Mouse (Mus musculus) spleen, postnatal 14 days (tissue): ENCODE results near the gene Gm20422.

ENCODE experiments used
- DNase-seq, 2 experiments: peaks; one replicate each; pipeline ENCODE4 v3.0.0; 2021 to 2022; ENCODE audit warnings: low spot score in 2 of 2

Gene Gm20422

DNA sequence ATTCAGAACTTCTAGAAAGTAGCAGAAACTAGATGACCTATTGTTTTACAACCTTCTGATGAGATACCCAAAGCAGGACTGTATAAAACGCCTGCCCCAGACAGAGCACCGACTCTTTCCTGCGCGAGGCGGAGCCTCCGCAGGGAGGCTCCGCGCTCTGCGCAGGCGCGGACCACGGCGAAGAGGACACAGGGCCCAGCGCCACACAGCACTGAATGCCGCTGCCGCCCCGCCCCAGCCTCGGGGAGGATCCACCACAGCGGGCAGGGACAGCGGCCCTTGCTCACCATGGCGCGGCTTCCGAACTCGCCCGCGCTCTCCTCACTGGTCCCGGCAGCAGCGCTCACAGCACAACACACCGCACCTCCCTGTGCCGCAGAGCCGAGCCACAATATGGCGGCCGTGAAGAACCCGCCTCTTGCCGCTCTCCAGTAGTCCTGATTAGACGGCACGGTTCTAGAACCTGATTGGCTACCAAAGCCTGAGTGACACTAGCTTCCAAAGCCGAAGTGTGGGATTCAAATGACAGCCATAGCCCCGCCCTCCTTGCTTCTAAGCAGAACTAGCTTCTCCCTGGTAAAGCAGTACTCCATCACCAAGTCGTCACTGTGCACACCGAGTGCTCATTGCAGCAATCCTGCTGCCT is at the start of gene Gm20422:
Gene Gm20422, minus strand, starts transcription at position 384 of the 646 bp plus-strand sequence.
- DNase-seq = peak; percentile 70 to 77

DNA sequence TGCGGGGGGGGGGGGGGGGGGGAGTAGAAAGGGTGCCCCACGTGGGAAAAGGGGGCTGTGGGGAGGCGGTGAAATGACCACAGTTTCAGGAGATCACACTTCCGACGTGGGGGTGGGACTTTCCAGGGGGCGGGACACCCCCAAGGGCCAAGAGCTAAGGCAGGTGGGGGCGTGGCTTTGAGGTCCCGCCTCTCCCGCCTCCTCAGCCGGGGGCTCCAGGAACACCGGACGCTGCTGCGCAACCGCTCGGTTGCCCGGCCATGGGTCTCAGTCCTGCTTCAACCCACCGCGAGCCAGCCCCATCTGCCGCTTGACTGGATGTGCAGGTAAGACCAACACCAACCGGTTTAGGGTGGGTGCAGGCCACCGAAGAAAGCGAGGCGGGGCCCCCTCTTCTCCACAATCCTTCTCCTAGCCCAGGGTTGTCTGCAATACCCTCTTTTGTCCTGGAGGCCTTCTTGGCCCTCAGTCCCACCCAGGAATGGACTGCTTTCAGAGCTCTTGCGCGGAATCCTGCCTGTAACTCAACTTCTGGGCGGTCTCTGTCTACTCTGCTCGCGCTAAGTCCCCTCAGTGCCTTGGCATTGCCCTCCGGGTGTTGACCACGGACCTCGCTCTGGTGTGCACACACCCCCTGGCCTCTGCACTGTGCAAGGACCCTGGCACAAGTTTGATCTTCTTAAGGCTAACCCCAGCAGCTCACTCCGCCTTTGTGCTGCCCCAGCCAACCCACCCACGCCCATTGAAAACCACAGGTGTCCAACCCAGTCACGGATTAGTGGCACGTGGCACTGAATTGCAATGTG is 47.9 kb upstream of the Gm20422 start, which contains the start of gene Lpar2:
Gene Lpar2, plus strand, starts transcription at position 44 of the 806 bp plus-strand sequence.
- DNase-seq = peak in 1 of 2 experiments; percentile 38

DNA sequence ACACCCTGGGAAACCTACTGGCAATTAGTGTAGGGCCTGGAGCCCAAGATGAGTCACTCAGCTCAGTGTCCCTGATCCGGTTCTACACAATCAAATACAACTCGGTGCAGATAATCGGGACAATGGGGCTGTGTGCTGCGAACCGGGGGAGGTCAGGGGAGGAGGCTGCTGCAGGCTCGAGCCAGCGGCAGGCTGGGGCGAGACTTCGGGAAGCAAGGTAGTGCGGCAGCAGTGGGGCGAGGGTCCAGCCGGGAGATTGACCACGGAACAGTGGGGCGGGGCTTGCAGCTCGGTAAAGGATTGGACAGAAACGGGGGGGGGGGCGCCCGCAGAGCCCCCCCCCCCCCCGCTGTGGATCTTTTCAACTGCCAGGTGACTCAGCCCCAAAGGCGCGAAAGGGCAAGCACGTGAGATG is 47.3 kb upstream of the Gm20422 start:
- DNase-seq = no peak

DNA sequence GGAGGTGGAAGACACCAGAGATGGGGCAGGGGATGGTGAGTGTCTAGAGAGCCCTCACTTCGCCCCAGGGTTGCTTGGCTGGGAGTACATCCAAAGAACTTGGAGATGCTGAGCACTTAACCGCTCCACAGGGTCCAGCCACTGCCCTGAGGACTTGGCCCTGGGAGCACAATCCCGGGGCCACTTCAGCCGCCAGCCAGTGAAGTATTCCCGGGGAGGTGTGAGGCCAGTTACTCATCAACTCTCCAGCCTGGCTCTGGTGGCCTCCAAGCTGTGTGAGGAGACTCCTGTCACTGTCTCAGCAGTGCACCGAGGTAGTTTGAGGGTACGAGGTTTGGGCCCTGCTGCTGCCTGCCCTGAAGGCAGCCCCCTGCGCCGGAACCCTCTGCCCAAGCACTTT is 45.8 kb upstream of the Gm20422 start:
- no peak for DNase-seq

DNA sequence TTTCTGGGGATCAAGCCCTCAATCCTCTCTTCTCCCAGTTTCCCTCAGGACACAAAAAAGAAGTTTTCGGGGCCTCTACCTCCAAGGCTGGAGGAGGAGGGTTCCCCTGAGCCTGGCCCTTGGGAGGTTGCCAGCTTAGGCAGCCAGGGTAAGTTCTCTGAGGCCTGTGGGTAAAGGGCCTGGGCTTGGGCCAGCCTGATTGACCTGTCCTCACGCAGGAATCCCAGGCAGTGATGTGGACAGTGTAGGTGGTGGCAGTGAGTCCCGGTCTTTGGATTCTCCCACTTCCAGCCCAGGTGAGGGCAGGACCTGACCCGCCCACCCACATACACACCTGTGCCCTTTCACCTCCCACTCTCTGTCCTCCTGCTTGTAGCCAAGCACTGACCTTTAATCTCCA is 40.7 kb upstream of the Gm20422 start:
- DNase-seq = no peak

DNA sequence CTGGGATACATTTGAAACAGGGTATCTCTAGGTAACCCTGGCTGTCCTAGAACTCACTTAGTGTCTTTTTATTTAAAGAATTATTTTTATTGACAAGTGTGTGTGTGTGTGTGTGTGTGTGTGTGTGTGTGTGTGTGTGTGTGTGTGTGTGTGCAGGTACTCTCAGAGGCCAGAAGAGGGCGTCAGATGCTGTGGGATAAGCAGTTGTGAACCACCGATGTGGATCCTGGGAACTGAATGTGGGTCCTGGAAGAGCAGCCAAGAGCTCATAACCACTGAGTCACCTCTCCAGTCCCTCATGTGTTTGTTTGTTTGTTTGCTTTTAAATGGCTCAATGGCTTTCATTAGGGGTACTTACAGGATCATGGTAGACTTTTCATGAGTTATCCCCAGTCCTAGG is 40.2 kb upstream of the Gm20422 start:
- no peak for DNase-seq

DNA sequence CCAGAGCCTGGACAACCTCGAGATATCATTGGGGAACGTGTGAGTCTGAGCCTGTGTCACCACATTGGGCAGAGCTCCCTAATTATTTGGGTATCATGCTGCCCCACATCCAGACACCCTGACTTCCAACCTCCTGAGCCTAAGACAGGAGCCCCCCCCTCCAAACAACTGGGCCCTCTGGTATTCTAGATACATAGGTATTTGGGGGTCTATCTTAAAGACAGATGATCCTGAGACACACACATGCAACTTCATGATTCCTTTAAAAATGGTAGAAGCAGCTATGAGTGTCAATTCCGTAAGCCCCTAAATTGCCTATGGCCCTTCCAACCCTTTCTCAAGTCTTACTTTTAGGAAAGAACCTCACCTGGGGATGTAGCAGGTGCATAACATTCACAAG is 35.1 kb upstream of the Gm20422 start:
- no peak for DNase-seq

DNA sequence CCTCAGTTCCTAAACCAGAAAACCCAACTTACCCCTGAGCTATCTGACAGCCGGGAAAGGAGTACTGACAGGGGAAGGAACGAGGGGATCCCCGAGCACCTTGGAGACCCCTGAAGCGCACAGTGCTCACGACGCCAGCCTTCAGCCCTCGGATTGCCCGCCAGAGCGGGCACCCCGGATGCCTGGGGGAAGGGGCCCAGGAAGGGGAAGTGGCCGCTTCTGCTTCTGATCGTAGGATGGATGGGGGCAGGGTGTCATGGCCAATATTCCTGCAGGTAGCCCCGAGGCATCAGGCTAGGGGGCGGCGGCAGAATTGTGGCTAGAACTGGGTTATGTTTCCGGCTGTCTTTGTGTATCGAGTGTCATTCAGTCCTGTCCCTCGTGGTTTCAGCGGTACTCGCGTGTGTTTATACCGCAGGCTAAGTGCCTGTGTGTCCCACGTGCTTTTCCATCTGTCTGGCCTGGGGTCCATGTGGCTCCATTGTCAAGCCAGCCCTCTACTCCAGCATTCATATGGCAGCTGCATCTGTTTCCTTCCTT is 34.2 kb upstream of the Gm20422 start:
- DNase-seq = peak; percentile 33 to 44

DNA sequence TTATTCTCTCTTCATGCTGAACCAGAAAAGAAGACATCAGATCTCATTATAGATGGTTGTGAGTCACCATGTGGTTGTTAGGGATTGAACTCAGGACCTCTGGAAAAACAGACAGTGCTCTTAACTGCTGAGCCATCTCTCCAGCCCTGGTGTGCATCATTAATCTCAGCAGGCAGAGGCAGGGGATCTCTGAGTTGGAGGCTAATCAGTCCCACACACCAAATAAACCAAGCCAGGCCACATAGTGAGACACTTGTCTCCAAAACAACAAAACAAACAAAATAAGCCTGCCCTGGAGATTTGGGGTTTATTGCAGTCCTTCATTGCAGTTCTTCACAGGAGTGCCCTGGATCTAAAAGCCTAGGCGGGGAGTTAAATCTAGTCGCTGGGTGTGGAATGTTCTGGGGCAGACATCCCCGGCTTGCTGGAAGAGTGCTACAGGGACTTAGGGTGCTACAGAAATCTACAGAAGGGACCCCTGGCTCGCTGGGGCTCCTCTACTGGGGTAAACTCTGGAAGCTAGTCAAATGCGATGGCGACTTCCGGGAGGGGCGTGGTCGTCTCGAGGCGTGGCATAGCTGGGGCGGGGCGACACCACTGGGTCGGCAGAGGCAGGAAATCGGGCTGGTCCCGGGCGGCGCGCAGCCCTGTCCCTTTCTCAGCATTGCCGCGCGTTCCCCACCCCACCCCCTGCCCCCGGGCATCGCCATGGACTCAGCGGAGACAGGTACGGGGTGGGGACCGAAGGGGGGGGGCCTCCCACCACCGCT is 33.6 kb upstream of the Gm20422 start, which contains the start of gene Gmip:
Gene Gmip, plus strand, starts transcription at position 586 of the 770 bp plus-strand sequence.
- DNase-seq = peak; percentile 79 to 85

DNA sequence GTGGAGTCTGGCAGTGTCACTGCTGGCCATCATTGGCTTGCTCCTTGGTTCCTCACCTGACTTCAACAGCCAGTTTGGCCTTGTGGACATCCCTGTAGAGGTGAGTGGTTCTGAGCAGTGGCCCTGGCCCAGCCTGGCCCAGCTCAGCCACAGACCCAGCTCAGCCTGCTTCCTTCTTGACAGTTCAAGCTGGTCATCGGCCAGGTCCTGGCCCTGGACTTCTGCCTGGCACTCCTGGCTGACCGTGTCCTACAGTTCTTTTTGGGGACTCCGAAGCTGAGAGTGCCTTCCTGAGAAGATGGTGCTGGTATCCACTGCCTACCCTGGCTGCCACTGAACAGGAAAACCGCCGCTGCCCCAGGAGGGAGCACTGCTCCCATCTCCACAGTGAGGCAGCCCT is 32.5 kb upstream of the Gm20422 start:
- no peak for DNase-seq

DNA sequence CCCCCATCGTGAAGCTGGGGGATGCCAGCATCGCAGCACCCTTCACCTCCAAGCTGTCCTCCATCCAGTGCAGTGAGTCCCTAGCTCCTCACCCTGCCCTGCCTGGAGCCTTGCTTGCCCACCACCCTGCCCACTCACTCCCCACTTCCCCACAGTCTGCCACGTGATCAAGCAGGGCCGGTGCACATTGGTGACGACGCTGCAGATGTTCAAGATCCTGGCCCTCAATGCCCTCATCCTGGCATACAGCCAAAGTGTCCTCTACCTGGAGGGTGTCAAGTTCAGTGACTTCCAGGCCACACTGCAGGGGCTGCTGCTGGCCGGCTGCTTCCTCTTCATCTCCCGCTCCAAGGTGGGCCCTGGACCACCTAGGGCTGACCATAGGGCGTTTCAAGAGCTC is 30.8 kb upstream of the Gm20422 start:
- DNase-seq = peak in 1 of 2 experiments; percentile 4

DNA sequence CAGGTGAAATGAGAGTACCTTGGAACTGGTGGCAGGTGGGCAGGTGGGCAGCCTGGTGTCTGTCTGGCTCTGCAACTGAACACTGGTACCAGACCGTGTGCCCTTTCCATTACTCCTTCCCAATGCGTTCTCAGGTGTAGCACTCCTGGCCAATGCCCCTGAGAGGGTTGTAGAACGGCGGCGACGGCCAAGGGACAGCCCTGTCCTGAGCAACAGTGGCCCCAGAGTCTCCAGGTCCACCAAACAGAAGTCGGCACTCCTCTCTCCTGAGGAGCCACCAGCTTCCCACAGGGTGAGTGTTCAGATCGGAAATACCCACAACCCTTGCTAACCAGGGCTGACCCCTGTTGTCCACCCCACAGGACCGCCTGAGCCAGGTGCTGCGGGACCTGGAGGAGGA is 30.4 kb upstream of the Gm20422 start:
- peak; percentile 0 to 6 for DNase-seq

DNA sequence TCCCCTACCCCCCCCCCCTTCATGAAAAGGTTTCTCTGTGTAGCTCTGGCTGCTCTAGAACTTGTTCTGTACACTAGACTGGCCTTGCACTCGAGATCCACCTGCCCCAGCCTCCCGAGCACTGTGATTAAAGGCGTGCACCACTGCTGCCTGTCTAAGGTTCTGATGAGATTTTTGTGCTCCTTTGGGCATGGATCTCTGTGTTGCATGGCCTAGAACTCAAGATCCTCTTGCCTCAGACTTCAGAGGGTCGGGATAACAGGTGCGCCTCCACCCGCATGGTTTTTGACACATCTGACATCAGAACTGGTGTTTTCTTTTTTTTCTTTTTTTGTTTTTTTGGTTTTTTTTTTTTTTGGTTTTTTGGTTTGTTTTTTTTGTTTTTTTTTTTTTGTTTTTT is 29.9 kb upstream of the Gm20422 start:
- DNase-seq = peak in 1 of 2 experiments; percentile 1

DNA sequence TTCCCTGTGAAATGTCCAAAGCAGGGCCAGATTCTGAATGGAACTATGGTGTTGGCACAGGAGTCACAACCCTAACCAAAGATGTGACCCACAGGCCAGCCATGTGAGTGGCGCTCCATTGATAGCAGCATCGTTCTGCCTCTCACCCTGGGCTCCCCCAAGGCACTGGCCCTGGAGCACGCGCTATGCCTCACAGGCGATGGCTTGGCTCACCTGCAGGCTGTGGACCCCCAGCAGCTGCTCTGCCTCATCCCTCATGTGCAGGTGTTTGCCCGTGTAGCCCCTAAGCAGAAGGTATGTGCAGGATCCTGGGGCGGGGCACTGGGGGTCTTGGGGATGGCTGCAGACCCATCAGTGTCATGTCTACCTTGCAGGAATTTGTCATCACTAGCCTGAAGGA is 28.7 kb upstream of the Gm20422 start:
- peak; percentile 0 to 3 for DNase-seq

DNA sequence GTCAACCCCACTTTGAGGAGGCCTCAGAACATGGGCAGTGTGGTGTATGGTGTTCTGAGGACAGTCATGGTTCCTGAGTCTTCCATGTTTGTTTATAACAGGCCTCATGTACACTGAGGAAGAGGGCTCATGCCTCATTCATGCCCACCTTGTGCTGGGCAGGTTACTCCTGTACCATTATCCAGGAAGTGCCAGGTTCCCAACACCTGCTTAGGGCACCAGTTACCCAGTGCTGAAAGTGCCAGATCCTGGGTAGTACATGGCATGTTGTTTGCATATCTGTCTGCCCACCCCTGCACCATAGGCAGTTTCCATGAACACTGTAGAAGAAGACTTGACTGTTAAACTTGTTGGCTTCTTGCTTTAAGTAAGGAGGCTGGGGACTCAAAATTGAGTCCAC is 27.5 kb upstream of the Gm20422 start:
- DNase-seq = peak in 1 of 2 experiments; percentile 4

DNA sequence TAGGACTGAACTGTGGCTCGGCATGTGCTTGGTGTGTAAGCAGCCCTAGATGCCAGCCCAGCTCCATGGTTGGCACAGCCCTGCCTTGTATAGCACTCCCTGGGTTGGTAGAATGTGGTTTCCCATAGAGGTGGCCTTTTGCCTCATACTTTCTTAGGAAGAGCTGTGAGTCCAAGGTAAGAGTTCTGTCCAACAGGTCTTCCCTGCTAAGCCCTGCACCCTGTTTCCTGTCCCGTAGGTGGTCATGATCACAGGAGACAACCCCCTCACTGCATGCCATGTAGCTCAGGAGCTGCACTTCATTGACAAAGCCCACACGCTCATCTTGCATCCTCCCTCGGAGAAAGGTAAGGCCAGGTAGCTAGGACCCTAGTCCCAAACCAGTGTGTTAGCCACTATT is 27.1 kb upstream of the Gm20422 start:
- peak; percentile 0 to 1 for DNase-seq

DNA sequence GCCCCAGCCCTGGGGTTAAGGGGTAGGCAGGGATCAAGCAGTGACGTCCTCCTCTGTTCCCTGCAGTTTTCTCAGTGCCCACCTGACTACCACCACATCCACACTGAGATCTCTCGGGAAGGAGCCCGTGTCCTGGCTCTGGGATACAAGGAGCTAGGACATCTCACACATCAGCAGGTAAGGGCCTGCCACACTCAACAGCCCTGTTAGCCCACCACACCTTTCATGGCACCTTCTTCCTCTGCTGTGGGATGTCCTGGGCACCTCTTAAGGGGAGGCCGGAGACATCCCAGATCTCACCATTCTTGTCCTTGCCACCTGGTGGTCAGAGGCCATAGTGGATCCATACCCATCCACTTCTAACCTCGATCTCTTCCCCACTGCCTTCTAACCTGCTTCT is 25.3 kb upstream of the Gm20422 start:
- peak in 1 of 2 experiments; percentile 0 for DNase-seq

DNA sequence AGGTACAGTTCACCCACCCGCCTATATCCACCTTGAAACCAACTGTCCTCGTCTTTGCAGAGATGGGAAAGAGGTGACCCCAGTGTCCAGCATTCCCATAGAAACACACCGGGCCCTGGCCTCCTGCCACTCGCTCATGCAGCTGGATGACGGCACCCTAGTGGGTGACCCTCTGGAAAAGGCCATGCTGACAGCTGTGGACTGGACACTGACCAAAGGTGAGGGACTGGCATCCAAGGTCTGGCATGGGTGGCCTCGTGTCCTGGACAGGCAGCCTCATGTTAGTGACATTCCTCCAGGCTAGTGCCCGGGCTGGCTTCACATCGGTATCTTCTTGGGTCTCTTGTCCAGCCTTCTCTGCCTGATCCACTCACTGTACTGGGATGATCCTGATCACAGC is 24.6 kb upstream of the Gm20422 start:
- peak in 1 of 2 experiments; percentile 0 for DNase-seq

DNA sequence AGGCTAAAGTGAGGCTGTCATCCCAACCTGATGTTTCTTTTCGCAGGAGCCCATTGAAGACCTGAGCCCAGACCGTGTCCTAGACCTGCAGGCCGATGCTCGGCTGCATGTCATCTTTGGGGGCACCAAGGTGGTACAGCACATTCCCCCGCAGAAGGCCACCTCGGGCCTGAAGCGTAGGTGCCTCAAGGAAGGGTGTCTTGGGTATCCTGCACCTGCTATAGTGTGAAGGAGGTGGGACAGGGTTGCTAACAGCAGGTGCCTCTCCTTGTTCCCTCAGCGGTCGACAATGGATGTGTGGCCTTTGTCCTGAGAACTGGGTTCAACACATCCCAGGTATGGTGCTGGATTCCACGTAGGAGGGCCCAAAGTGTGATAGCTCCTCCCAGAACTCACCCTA is 23.0 kb upstream of the Gm20422 start:
- peak in 1 of 2 experiments; percentile 0 for DNase-seq

DNA sequence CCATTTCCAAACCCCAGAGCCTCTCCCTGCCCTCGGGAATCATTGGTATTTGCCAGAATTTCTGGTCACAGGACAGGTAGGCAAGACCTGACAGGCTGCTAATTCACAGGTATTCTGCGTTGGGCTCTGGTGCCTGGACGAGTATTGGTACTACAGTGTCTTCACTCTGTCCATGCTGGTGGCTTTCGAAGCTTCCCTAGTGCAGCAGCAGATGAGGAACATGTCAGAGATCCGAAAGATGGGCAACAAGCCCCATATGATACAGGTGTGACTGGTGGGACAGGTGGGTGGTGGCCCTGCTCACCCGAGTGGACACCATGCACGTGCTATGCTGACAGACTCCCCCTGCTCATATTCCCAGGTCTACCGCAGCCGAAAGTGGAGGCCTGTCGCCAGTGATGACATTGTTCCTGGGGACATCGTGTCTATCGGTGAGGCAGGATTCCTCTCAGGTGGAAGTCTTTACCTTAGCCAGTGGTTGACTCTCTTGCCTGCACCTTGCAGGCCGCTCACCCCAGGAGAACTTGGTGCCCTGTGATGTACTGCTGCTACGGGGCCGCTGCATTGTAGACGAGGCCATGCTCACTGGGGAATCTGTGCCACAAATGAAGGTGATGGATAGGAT is 22.1 kb upstream of the Gm20422 start:
- no peak for DNase-seq

DNA sequence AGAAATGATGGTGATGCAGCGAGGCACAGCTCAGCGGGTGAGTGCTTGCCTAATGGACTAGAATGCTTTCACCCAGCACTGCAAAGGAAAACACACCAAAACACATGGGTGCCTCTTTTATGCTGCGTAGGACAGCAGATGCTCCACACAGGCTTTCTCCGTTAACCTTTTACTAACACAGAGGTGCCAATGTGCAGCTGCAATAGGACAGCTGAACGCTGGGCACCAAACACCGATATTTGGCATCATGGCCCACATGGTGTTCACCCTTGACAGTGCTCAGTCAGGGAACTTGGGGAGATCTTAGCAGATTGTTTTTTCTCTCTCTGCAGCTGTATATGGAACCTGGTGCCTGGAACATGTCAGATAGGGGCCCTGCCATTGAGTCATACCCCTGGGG is 20.2 kb upstream of the Gm20422 start:
- no peak for DNase-seq

DNA sequence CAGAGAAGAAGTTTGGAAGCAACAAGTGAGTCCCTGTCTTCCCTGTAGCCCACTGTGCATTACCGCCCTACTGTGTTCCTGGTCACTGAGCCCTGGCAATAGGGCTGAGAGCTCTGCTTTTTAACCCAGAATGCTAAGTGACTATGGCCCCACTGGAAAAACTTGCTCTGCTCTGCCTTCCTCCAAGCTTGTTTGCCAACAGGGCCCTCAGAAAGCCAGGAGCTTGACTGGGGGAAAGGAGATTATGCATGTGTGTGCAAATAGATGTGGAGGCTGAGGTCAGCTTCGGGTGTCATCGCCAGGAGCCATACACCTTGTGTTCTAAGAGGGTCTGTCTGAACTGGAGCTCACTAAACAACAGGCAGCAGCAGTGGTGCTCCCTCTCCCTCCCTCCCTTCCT is 19.4 kb upstream of the Gm20422 start:
- no peak for DNase-seq
